Mouse (Mus musculus): ENCODE measurements around the gene Btd. TPM values are rescaled to one million over a fixed set of nuclear protein-coding genes. Genes with fewer than 3 reads are reported as not detected.

The Btd gene
- total RNA-seq, 4 experiments from 2014 or later, result 49.5 to 78.3 (median 62.2) TPM

- no peak for DNase-seq
Measured at GRCm38 (mm10) chr14:31647991-31648390, 7.2 kb downstream of the Btd start.

- no peak for DNase-seq
Measured at GRCm38 (mm10) chr14:31650347-31650746, 9.5 kb downstream of the Btd start.

- no peak for DNase-seq
Measured at GRCm38 (mm10) chr14:31651206-31651605, 10.4 kb downstream of the Btd start.

GRCm38 (mm10) chr14:31652106-31652505 is 11.3 kb downstream of the Btd start:
- no peak for DNase-seq

GRCm38 (mm10) chr14:31652624-31653023 is 11.8 kb downstream of the Btd start:
- DNase-seq, result no peak

- DNase-seq, result no peak
Measured at GRCm38 (mm10) chr14:31653101-31653875, 12.5 kb downstream of the Btd start.

- no peak for DNase-seq
Measured at GRCm38 (mm10) chr14:31654816-31655215, 14.0 kb downstream of the Btd start.

- no peak for DNase-seq
Measured at GRCm38 (mm10) chr14:31655406-31655805, 14.6 kb downstream of the Btd start.

GRCm38 (mm10) chr14:31656386-31656785 is 15.6 kb downstream of the Btd start:
- no peak for DNase-seq

GRCm38 (mm10) chr14:31656857-31657645 is 16.2 kb downstream of the Btd start:
- DNase-seq, result no peak

- no peak for DNase-seq
Measured at GRCm38 (mm10) chr14:31658126-31658680, 17.4 kb downstream of the Btd start.

GRCm38 (mm10) chr14:31659501-31660181 is 18.8 kb downstream of the Btd start:
- peak; percentile 66 for DNase-seq

GRCm38 (mm10) chr14:31660312-31661093 is 19.7 kb downstream of the Btd start:
- DNase-seq, result no peak

- peak; percentile 89 for DNase-seq
Measured at GRCm38 (mm10) chr14:31661671-31662554, 21.1 kb downstream of the Btd start.

- peak; percentile 64 for DNase-seq
Measured at GRCm38 (mm10) chr14:31662555-31663211, 21.9 kb downstream of the Btd start.

- no peak for DNase-seq
Measured at GRCm38 (mm10) chr14:31663376-31664099, 22.7 kb downstream of the Btd start.

- no peak for DNase-seq
Measured at GRCm38 (mm10) chr14:31664100-31664902, 23.5 kb downstream of the Btd start.

GRCm38 (mm10) chr14:31664903-31665565 is 24.2 kb downstream of the Btd start:
- DNase-seq, result no peak

All from adrenal gland, adult 8-10 months (tissue).